Mouse (Mus musculus): ENCODE results near the gene Hectd4.

Hectd4 gene

DNA sequence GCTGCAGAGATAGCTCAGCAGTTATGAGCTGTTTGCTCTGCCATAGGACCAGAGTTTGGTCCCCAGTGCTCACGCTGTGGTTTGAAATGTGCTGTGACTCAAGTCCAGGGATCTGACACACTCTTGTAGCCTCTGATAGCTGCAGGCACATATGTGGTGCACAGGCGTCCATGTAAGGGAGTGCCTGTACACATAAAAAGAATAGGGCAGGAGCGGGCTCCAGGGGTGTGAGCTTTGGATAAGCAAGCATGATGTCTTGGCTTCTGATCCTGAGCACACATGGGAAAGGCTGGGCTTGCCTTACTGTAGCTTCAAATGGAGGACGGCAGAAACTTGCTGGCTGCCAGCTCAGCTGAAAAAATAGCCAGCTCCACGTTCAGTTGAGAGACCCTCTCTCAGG lies 175.6 kb downstream of the Hectd4 start:
- ATAC-seq (ENCODE audit: low TSS enrichment) = no peak

DNA sequence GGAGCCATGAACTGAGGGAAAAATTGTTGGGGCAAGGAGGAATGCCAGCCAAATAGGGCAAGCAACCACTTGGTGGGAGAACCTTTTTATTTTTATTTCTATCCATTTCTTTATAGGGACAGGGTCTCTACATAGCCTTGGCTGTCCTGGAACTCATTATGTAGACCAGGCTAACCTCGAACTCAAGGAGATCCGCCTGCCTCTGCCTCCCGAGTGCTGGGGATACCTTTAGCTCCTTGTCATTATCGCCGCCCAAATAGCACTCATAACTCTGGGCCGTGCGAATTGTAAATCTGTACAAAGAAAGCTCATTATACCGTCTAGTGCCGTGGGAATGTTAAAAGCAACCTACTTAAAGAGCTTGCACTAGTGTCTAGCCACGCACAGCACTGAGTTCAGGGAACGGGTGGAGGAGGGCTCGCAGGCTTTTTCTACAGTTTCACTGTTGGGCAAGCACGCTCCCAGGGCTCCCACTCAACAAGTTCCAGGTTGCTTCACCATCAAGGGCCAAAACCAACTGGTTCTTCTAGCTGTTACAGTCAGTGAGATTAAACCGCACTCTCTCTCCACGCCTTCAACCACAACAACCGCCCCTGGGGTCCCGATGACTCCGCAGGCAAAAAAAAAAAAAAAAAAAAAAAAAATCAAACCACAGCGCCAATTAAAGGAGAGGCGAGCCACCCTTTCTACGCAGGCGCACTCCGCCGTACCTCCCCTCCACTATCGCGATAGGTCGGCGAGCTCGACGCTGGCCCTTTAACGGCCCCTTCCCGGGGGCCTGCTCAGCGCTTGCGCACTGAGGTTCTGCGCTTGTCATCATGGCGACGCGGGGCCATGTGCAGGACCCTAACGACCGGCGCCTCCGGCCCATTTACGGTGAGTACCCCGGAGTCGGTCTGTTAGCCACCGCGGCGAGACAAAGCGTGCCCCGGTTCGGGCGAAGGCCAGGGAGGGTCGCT lies 177.4 kb downstream of the Hectd4 start, which contains the start of gene Naa25:
TSS of gene Naa25 (plus strand) at position 750 of the 959 bp plus-strand sequence.
- peak; percentile 97 for ATAC-seq (ENCODE audit: low TSS enrichment)

DNA sequence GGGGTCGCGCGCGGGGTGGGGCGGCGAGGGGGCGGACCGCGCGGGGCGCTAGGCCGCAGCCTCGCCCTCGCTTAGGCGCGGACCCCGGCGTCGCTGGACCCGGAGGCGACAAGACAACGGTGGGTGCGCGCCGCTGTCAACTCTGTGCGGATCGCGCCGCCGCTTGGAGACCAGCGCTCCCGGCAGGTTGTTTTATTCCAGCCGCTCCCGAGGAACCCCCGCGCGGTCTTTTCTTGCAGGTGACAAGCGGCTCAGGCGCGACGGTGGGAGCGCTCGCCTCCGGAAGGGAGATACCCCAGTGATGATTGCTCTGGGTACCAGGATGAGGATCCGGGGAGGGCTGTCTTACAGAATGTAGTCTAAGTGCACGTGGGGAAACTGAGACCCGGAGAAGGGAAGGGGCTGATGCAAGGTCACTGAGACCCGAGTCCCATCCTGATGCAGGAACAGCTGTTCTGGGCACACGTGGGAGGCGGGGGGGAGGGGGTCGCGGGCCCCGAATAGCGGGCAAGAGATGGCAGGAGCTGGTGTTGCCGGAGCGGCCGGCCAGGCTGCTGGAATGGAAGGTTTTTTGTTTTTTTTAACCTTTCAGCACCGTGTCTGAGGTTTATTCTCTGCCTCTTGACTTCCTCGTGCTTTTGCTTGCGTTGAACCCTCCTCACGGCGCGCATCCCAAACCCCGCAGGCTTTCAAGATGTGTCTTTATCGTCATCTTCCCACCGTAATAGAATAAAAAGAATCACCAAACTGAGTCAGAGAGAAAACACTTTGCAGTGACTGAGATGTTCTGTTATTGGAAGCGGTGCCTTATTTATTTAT lies 178.3 kb downstream of the Hectd4 start:
- peak; percentile 42; the same call in 1 of the 2 replicates for ATAC-seq (ENCODE audit: low TSS enrichment)

DNA sequence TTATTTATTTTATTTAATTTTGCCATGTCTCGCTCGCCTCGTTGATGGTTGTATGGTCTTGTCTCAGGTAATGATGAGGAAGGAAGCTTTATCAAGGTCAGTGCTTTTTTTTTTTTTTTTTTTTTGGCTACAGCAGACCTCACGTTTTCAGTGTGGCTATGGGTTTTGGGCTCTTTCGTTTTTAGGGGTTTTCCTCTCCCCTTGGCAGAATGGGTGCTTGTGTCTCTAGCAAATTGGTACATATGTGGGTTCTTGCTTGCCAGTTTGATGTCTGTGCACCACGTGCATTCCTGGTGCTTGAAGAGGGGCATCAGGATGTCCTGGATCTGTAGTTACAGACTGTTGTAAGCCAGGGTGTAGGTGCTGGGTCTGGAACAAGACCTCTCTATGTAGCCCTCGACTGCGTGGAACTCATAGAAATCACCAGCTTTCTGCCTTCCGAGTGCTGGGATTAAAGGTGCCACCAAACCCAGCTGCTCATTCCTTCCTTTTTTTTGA lies 179.0 kb downstream of the Hectd4 start:
- no peak for ATAC-seq (ENCODE audit: low TSS enrichment)

DNA sequence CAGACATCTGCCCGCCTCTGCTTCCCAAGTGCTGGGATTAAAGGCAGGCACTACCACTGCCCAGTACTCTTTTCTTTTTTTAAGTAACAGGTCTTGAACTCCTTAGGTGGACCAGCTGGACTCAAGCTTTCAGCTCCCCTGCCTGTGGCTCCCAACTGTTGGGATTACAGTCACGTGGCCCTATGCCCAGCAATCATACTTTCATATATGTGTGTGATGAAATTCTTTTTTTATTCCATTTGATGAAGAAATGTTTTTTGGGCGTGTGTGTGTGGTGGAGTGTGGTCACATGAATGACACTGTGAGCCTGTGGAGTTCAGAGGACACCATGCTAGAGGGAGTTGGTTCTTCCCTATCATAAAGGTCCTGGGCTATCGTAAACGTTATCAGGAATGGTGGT lies 179.5 kb downstream of the Hectd4 start:
- no peak for ATAC-seq (ENCODE audit: low TSS enrichment)

DNA sequence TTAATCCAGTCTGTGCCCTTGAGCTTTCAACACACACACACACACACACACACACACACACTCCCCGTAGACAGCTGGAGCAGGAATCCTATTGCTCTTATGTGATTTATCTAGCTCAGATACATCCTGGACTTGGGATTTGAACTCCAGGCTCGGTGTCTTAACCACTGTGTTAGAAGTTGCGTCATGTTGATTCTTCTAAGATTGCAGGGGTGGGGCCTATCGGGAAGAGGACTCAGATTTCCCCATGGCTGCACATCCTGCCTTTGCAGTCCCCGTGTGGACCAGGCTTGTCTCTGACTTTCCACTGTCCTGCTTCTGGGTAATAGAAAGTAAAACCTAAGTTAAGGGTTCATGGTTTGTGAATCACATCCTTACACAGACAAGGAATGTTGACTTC lies 180.0 kb downstream of the Hectd4 start:
- no peak for ATAC-seq (ENCODE audit: low TSS enrichment)

DNA sequence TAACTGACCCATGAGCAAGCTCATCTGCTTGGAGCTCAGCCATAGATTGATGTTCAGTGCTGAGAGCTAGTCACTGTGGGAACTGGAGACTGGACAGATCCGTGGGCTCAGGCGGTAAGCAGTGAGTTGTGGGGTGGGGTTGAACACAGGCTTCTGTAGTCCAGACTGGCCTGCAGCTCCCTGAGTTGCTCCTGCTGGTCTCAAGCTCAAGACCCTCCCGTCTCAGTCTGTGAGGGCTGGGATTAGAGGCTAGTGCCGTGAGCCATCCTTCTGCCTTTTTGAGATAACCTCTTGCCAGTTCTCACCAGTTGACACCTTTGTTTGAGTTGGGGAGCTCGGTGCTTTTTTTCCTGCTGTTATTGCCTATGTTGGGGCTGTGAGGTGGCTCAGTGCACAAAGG lies 180.8 kb downstream of the Hectd4 start:
- ATAC-seq (ENCODE audit: low TSS enrichment) = no peak

DNA sequence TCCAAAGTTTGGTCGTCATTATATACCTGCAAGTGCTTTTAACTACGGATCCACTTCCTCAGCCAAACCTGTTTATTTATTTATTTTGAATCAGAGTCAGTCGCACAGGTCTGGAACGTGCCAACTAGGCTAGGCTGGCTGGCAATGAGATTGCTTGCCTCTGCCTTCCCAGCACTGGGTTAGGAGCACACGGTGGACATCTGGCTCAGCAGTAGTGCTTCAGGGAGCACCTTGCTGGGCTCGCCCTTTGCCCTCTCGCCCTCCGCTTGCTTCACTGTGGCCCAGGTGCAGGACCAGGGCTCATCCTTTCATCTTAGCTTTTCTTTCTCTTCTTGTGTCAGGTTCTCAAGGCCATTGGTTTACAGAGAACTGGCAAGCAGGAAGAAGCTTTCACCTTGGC lies 187.8 kb downstream of the Hectd4 start:
- no peak for ATAC-seq (ENCODE audit: low TSS enrichment)

DNA sequence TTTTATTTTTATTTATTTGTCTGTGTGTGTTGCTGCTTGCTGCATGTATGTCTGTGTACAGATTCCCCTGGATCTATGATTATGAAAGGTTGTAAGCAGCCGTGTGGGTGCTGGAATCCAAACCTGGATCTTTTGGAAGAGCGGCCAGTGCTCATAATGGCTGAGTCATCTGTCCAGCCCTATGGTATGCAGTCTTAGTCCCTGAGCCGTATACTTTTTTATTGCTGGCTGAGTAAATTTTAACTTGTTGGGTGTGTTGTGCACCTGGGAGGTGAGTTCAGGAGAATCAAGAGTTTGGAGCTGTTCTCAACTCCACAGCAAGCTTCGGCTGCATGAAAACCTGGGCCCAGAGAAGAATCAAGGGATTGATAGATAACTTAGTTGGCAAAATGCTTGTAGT lies 191.0 kb downstream of the Hectd4 start:
- ATAC-seq (ENCODE audit: low TSS enrichment) = no peak

Measured in frontal cortex, adult (tissue).